Mouse (Mus musculus): ENCODE measurements around the gene Dmxl2.
A peak's percentile ranks its signal among the peaks of the same experiment; 100 is the strongest.

The Dmxl2 gene

DNA sequence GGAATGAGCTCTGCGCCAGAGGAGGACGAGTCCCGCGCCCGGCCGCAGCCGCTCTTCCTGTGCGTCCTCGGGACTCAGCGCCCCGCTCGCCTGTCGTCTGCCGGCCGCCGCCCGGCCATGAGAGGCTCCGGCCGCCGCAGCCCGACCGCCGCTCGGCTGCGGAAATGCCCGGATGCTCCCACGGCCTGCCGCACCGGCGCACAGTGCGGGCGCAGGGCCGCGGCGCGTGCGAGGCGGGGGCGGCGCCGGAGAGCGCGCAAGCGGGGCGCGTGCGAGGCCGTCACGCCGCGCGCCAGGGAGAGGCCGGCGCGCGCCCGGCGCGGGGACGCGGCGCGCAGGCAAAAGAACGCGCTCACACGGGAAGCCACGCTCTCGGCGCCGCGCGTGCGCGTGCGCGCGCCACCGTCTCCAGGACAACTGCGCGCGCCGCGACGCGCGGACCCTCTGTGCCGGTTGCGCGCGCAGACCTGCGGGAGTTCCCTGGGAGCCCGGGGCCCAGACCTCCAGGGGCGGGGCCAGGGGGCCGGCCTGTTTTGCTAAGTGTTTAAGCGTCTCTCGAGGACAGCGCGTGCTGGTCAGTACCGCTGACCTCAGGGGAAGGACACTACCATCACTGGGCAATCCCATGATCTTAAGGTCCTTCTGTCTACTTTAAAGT lies at the start of gene Dmxl2:
TSS of gene Dmxl2 (minus strand) at position 174 of the 658 bp plus-strand sequence.
- DNase-seq (ENCODE audit: low read depth, low spot score): peak; percentile 92

DNA sequence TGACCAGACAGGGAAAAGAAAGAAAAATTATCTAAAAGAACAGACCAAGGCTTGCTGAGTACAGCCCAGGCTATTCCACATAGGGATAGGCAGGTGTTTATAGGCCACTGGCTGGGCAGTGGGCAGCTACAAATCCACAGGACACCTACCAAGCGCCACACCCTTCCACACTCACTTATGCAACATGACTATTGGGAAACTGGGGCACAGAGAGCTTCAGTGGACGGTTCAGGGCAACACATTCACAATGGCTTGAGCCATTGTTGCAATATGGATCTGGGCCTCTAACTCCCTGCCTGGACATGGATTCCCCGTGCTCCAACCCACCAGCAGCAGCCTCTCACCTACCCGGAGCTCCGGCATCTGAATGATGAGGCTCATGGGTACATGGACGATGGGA lies 48.0 kb upstream of the Dmxl2 start:
- DNase-seq (ENCODE audit: low read depth, low spot score): no peak

DNA sequence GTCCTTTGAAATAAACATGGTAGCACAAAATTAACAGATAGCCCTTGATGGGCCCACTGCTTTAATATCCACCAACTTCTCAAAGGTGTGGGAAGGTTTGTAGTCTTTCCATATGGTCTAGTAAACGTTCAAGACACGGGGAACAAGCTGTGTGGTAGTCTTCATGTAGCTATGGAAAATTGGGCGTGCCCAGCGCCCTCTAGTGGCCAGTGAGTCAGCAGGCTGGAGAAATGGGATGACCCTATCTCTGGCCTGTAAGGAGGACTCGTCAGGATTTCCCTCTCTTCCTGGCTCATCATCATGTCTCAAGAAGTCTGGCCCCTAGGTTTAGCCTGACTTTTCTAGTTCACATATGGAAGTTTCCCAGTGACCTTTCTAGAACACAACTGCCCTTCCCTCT lies 46.1 kb upstream of the Dmxl2 start:
- peak; percentile 60 for DNase-seq (ENCODE audit: low read depth, low spot score)

DNA sequence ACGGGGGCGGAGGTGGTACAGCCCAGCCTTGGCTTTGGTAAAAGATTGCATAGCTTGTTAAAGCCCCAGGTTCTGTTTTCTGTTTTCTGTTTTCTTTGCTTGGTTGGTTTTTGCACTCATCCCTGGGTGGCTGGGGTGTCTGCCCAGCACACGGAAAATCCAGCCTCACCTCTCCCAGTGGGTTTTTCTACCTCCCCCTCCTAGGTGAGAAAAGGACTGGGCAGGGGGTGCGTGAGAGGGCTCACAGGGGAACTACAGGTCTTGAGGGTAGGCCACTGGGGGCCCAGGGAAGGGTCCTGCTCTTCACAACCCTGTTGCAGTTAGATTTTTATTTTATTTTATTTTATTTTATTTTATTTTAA lies 43.5 kb upstream of the Dmxl2 start:
- no peak for DNase-seq (ENCODE audit: low read depth, low spot score)

DNA sequence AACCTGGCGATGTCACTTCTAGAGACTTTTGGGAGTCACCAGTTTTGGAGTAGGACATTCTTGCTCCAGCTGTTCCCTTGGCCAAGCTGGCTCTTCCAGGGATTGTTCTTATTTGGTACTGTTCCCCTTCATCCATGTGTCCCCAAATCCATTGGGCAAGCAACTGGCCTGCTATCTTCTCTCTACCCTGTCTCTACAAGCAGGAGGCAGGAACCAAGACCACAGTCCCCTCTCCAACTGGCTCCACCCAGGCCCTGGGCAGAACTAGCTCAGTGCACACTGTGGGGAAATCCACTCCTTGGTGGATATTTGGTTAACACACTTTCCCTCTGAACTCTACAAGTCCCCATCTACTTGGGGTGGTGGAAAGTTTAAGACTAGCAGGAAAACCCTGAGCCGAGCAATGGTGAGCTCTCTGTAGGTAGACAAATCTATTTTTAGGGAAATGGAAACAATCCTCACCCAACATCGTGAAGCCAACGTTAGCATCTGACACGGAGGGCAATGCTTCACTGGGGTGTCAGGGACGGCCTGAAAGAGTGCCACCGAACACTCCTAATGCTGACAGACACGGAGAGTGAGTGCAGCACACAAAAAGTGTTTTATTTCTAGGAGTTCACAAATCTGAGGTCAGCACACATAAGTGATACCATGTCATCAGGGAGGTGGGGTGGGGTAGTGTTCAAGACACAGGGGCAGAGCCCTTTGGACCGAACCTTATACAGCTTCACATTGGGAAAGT lies 43.0 kb upstream of the Dmxl2 start:
- DNase-seq (ENCODE audit: low read depth, low spot score): no peak

DNA sequence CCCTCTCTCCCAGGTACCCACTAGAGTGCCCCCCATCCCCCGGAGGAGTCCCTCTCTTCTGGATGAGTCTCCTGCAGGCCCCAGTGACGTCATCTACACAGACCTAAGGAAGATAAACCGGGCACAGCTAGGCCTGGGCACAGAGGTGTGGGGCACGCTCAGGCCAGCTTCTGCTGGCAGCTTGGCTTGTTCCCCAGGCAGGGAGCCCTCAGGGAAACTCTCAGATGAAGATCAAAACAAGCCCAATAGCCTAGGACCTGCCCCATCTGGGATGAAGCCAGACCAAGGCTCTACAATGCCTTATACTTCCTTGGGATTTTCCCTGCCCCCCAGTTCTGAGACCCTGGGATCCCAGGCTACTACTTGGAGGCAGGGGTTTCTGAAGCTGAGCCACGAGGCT lies 39.4 kb upstream of the Dmxl2 start:
- DNase-seq (ENCODE audit: low read depth, low spot score): no peak

DNA sequence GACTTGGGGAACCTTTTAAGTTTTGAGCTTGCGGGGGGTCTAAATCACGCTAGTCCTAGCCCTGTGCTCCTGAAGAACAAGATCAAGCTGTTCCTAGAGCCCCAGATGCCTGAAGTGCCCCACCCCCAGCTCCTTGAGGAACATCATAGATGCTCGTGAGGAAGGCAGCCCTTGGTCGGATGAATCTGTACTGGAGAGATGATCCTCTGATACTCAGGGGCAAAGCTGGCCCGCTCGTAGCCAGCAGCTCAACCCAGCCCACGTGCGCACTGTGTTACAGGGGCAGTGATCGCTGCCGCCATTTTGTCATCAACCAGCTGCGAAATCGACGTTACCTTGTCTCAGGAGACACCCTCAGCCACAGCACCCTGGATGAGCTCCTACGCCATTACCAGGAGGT lies 37.3 kb upstream of the Dmxl2 start, which contains the start of gene Sh2d7:
TSS of gene Sh2d7 (plus strand) at position 301 of the 400 bp plus-strand sequence.
- DNase-seq (ENCODE audit: low read depth, low spot score): no peak

DNA sequence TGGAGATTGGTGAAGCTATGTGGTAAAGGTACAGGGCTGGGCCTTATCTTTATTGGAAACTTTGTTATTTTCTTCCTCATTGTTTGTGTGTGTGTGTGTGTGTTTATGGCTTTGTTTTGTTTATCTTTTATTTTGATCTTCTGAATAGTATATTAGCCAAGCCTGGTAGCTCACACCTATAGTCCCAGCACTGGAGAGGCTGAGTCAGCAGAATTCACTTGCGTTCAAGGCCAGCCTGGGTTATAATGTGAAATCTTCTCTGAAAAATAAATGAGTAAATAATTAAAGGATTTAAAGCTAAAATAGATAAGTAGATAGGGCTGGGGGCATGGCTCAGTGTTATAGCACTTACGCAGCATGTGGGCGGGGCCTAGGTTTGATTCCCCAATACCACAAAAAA lies 36.8 kb upstream of the Dmxl2 start:
- no peak for DNase-seq (ENCODE audit: low read depth, low spot score)

DNA sequence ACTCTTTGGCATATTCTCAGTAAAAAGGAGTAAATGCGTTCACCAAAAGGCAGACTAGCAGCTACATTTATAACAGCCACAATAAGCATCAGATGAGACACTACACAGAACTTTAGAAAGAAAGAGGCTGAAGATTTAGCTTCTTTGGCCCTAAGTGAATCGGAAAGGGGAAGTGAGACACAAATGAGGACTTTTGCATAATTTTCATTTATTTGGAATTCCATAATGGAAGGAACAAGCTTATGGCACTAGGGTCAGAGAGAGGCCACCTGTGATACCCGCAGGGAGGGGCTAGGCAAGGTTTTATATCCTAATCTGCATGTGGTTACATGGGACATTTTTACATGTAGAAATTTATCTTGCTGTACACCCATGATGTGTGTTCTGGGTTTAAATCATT lies 36.1 kb upstream of the Dmxl2 start:
- DNase-seq (ENCODE audit: low read depth, low spot score): peak; percentile 16

DNA sequence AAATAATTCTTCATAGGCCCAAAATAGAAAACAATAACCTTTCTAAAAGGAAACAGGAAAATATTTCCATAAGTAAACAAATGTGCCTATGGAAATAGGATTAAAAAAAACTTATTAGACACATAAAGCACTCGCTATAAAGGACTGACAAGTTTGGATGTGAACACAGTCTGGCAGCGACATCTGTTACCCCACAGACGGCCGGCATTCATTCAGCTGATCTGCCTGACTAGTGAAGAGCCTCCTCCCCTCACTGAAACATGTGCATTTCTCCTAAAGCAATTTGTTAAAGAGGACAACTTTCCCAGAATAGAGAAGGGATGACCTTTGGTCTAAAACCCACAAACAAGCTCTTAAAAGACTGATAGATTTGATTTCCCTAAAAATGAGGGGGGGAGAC lies 35.6 kb upstream of the Dmxl2 start:
- DNase-seq (ENCODE audit: low read depth, low spot score): no peak

DNA sequence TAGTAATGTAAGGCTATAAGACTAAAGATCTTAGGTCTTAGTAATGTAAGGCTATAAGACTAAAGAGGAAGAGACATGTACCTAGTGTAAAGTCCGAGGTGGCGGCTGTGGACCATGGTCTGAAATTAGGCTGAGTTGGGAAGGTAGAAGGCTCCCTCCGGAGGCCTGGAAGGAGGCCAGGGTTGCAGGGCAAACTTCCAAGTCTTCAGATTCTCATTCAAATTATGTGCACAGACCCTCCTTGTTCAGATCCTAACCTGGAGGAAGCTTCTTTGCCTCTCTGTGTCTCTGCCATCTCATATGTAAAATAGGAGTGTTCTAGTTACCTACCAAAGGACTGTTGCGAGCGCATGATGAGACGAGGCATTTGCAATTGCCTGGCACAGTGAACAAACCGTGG lies 34.8 kb upstream of the Dmxl2 start:
- DNase-seq (ENCODE audit: low read depth, low spot score): no peak

DNA sequence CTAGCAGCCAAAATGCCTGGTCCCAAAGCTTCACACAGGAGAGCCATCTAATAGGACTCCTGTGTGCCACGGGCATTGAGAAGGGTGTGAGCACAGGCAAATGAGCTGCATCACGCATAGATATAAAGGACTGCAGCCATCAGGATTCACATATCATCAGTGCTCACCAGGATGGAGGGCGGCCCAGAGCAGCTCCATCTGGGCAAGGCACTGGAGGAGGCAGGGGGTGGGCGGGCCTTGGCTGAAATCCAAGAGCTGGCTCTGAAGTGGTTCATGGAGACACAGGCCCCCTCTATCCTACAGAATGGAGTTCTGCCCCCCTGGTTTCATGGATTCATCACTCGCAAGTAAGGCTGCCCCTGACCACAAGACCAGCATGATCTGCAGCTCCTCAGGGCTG lies 32.5 kb upstream of the Dmxl2 start:
- no peak for DNase-seq (ENCODE audit: low read depth, low spot score)

DNA sequence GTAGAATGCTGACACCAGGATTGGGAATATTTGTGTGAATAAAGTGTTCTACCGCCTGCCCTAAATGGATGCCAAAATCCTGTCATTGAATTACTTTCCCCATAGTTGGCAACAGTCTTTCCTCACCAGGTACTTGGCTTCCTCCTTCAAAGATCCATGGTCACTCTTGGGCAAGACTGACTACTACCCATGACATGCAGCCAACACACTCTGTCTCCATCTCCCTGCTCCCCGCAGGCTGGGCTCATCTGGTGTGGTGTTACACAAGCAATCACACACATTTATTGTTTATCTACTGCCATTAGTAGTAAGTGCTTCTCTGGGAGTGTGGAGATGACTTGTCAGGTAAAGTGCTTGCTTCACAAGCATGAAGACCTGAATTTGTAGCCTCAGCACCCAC lies 31.5 kb upstream of the Dmxl2 start:
- no peak for DNase-seq (ENCODE audit: low read depth, low spot score)

DNA sequence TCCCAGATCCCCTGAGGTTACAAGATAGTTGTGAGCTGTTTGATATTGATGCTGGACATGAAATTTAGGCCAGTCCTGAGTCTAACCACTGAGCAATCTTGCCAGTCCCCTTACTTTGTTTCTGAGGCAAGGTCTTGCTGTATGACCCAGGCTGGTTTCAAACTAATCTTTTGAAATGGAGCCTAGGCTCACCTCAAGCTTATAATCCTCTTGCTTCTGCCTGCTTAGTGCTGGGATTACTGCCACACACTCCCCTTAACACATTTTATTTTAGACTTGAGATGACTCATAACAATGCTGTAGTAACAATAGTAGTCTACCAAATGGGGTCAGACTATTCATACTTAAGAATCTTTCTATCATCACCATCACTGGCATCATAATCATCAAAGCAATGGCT lies 30.0 kb upstream of the Dmxl2 start:
- no peak for DNase-seq (ENCODE audit: low read depth, low spot score)

DNA sequence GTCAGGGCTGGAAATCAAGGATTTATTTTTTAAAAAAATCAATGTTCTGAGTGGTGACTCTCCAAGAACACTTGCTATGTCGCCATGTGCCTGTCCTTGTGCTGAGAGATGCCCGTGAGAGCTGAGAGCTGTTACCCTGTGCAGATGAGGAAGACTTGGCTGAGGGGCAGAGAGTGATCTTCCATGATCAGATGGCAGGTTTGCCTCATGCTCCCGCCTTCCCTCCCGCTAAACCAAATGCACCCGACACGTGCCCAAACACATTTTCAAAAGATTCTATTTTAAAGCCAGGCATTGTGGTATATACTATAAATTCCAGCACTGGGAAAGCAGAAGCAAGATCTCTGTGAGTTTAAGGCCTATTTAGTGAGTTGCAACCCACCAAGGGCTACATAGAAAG lies 29.4 kb upstream of the Dmxl2 start:
- no peak for DNase-seq (ENCODE audit: low read depth, low spot score)

DNA sequence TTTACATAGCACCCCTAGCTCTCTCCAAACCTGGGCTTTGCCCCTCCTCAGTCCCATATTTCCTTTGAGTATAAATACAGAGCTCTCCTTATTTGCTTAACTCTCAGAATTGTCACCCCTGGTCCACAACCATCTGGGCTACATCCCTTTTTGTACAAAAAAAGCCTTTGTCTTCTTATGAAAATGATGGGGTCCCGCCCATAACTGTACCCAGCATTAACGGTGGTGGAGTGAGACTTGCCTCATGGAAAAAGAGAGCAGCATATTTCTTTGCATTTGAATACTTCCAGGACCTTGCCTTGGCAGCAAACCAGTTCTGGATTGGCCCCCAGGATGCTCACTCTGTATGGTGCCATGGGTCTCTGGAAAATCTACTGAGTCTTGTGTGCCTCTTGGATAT lies 28.5 kb upstream of the Dmxl2 start:
- DNase-seq (ENCODE audit: low read depth, low spot score): no peak

DNA sequence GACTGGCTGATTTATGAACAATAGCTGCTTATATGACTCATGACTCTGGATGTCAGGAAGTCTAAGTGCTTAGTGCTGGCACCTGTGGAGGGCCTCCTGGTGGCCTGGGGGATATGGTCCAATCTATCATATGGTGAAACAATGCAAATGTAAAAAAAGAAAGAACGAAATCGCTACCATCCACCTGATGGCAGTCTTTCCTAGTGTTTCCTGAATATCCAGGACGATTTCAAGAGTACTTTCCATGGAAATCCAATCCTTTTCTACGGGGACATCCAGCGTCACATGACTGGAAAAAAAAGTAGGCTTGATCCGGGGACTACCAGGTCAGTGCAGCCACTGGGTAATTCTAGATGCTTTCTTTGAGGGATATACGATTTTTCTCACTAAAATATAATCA lies 26.3 kb upstream of the Dmxl2 start:
- no peak for DNase-seq (ENCODE audit: low read depth, low spot score)

DNA sequence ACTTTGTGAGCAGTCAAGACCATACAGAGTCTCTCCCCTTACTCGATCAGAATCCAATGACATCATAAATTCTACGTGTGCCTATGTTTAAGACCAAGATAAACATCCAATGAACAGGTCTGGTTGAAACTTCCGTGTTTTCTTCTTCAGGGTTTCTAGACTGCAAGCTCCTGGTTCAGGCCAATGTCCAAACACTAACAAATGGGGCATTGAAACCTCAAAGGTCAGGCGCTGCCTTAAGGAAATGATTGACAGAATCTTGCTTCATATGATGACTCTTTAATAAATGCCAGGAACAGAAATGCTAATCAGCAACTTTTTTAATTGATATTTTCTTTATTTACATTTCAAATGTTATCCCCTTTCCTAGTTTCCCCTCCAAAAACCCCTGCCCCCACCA lies 18.9 kb upstream of the Dmxl2 start:
- no peak for DNase-seq (ENCODE audit: low read depth, low spot score)

DNA sequence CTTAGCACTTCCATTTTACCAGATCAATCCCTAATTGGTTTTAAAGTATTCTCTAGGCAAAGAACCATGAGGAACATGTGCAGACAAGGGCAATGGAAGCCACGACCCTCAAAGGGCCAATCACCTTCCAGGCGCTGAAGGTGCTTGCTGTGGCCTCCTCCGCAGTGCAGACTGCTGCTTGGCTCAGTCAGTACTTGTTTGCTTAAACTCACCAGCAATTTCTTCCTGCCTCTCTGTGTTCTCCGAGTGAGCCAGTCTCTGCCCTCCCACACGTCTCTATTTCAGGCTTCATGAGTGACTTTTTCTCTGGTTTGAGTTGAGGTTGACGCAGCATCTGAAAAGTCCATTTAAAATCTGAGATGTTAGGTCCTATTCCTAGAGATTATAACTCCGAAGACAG lies 17.5 kb upstream of the Dmxl2 start:
- DNase-seq (ENCODE audit: low read depth, low spot score): no peak

DNA sequence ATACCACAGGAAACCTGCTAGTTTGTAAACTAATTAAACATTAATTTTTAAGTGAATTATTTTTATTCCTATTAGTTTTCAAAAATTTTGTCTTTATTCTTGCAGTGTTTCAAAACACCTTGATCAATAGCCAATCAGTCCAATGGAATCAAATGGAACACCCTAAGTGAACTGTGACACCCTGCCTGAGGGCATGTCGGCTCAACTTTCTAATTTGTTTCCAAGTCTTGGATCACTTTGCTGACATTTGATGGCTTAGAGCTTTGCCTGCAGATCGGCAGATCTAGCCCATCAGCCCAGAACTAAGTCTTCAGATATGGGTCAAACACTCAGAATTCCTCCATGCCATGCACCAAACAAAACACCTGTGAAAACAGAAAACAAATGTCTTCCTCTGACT lies 14.6 kb upstream of the Dmxl2 start:
- DNase-seq (ENCODE audit: low read depth, low spot score): no peak

DNA sequence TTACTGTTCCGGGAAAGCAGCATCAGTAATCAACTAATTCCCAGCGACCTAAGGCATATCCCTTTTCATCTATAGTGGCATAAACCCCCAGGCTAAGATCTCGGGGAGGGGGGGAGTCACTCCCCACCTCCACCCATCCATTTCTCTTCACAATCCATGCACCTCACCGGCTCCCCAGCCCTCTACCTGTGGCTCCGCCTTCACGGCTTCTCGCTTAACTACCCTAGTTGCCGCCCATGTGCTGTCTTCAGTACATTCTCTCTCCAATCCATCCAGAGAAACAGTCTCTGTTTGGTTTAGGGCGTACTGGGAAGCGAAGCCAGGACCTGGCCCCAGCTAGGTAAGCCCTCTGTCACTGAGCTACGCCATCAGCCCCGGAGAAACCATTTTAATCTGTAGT lies 1.4 kb upstream of the Dmxl2 start:
- DNase-seq (ENCODE audit: low read depth, low spot score): no peak

DNA sequence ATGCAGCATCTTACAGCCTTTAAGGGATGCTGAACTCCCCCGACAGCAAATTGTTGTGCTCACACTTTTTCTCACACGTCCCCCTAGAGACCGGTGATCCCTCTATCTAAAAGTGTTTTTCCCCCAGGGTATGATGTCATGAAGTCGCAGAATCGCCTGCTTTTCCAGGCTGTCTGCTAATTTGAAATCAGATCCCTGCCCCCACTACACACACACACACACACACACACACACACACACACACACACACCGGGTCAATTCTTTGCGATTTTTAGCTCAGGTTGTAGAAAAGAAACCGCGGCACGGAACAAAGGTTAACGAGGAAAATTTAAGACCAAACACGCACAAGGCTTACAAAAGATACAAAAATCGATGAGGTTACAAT lies 677 bp upstream of the Dmxl2 start:
- DNase-seq (ENCODE audit: low read depth, low spot score): no peak

DNA sequence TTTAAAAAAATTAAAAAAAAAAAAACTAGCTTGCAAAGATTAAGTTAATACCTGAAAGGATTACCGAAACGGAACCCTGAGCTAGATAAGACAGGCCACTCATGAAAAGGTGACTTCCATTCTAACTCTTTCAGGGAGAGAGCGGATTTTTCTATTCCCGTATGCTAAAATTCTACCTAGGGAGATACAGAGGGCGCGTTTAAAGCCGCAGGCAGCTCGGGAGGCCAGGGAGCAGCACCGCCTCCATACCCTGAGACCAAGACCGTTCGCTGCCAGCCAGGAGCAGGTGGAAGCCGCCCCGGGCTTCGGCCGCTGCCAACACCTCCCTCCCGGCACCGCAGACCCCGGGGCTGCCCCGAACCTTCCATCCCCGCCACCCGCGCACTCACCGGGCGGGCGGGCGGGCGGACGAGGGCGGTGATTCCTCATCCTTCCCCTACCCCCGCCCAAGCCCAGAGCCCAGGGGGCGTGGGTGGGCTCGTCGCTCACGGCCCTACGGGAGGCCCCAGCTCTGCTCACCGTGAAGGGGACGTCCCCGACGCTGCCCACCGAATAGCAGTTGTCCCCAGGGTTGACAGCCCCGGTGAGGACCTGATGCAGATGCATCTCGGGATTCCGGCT lies 484 bp downstream of the Dmxl2 start:
- no peak for DNase-seq (ENCODE audit: low read depth, low spot score)

Data from A20 (cell line).